Mouse (Mus musculus) CH12.LX (cell line): ENCODE measurements around the gene Astl. TPM values are rescaled to one million over a fixed set of nuclear protein-coding genes. Genes with fewer than 3 reads are reported as not detected.

Experiments used
- DNase-seq: peaks from one replicate; pipeline ENCODE4 v3.0.0-alpha.2; 2013; ENCODE audit errors: extremely low read depth
- H3K27ac ChIP-seq: 2 replicates; pipeline ENCODE4 v1.5.1; 2012; ENCODE audit warnings: low read depth, mild to moderate bottlenecking, control low read depth, moderate library complexity; ENCODE audit not compliant: insufficient read depth
- H3K27me3 ChIP-seq: replicated peaks from 2 replicates; pipeline ENCODE3; 2012; ENCODE audit warnings: inconsistent platforms
- H3K36me3 ChIP-seq, 2 experiments: replicated peaks in 1 of 2; 2 replicates each; pipeline versions ENCODE3 to v1.6.1; 2012; ENCODE audit warnings: inconsistent platforms in 1 of 2, low read length in 1 of 2, mild to moderate bottlenecking in 1 of 2, mixed read lengths in 1 of 2, moderate library complexity in 1 of 2; ENCODE audit not compliant: control insufficient read depth in 1 of 2, insufficient read depth in 1 of 2
- H3K4me1 ChIP-seq, 2 experiments: 2 replicates each; pipeline ENCODE4 v1.6.1; 2012; ENCODE audit warnings: inconsistent platforms in 1 of 2, moderate library complexity in 1 of 2; ENCODE audit not compliant: insufficient read depth in 2 of 2, control insufficient read depth in 1 of 2
- H3K4me2 ChIP-seq: 2 replicates; pipeline ENCODE4 v1.6.1; 2012; ENCODE audit warnings: low read depth, mild to moderate bottlenecking, control low read depth; ENCODE audit not compliant: poor library complexity, insufficient read depth, severe bottlenecking
- H3K4me3 ChIP-seq, 3 experiments: fragments of 150-350 bp in 1 of 3; sonication (generic) in 1 of 3; replicated peaks in 1 of 3; 2 replicates each; pipeline versions ENCODE3 to v1.5.1; 2011 to 2012; ENCODE audit warnings: low read depth in 2 of 3, low read length in 2 of 3, mild to moderate bottlenecking in 2 of 3, moderate library complexity in 2 of 3, control low read depth in 1 of 3, improper control_type of control experiment in 1 of 3, inconsistent platforms in 1 of 3, mixed read lengths in 1 of 3; ENCODE audit not compliant: poor library complexity in 1 of 3
- H3K79me2 ChIP-seq: replicated peaks from 2 replicates; pipeline ENCODE4 v1.6.1; 2012; ENCODE audit warnings: mild to moderate bottlenecking, moderate library complexity; ENCODE audit not compliant: control insufficient read depth, poor library complexity, insufficient read depth, severe bottlenecking; ENCODE audit errors: extremely low read depth
- H3K9ac ChIP-seq: 2 replicates; pipeline ENCODE4 v1.6.1; 2012; ENCODE audit warnings: low read depth, mild to moderate bottlenecking, control low read depth, moderate library complexity; ENCODE audit not compliant: insufficient read depth
- H3K9me3 ChIP-seq: replicated peaks from 2 replicates; pipeline ENCODE3; 2012; ENCODE audit warnings: low read length, inconsistent platforms, mixed read lengths
- CHD1 ChIP-seq: IDR thresholded peaks from 2 replicates; pipeline ENCODE4 v1.6.1; 2012; ENCODE audit warnings: low read depth, low read length, improper control_type of control experiment, inconsistent platforms
- CTCF ChIP-seq, 2 experiments: IDR thresholded peaks in 1 of 2; conservative IDR thresholded peaks in 1 of 2; 2 replicates each; pipeline ENCODE4 v1.5.1; 2011 to 2012; ENCODE audit warnings: low read depth in 2 of 2, low read length in 2 of 2, improper control_type of control experiment in 1 of 2, inconsistent platforms in 1 of 2, mild to moderate bottlenecking in 1 of 2, moderate library complexity in 1 of 2
- ETS1 ChIP-seq: conservative IDR thresholded peaks from 2 replicates; pipeline ENCODE4 v1.6.1; 2012; ENCODE audit warnings: low read depth, mild to moderate bottlenecking, inconsistent platforms, low read length, improper control_type of control experiment, moderate library complexity
- MAFK ChIP-seq: IDR thresholded peaks from 2 replicates; pipeline ENCODE4 v1.6.1; 2011; ENCODE audit warnings: low read length, improper control_type of control experiment; ENCODE audit not compliant: insufficient replicate concordance
- MAZ ChIP-seq: IDR thresholded peaks from 2 replicates; pipeline ENCODE4 v1.6.1; 2012; ENCODE audit warnings: low read depth, mild to moderate bottlenecking, inconsistent platforms, low read length, improper control_type of control experiment, moderate library complexity
- MEF2A ChIP-seq: IDR thresholded peaks from 2 replicates; pipeline ENCODE4 v1.6.1; 2014; ENCODE audit warnings: low read depth, mild to moderate bottlenecking, inconsistent platforms, low read length, improper control_type of control experiment, borderline replicate concordance
- MYC ChIP-seq: IDR thresholded peaks from 2 replicates; pipeline ENCODE4 v1.6.1; 2011; ENCODE audit warnings: low read depth, mild to moderate bottlenecking, improper control_type of control experiment, low read length
- NRF1 ChIP-seq: IDR thresholded peaks from 2 replicates; pipeline ENCODE4 v1.6.1; 2014; ENCODE audit warnings: low read depth, mild to moderate bottlenecking, inconsistent platforms, low read length, improper control_type of control experiment, moderate library complexity
- PAX5 ChIP-seq: IDR thresholded peaks from 2 replicates; pipeline ENCODE4 v1.6.1; 2012; ENCODE audit warnings: low read length, inconsistent platforms, mixed read lengths
- POLR2A ChIP-seq: IDR thresholded peaks from 2 replicates; pipeline ENCODE4 v1.6.1; 2011; ENCODE audit warnings: low read depth, mild to moderate bottlenecking, improper control_type of control experiment, low read length
- POLR2AphosphoS2 ChIP-seq: IDR thresholded peaks from 2 replicates; pipeline ENCODE4 v1.6.1; 2011; ENCODE audit warnings: low read depth, low read length, improper control_type of control experiment
- RAD21 ChIP-seq: IDR thresholded peaks from 2 replicates; pipeline ENCODE4 v1.6.1; 2011; ENCODE audit warnings: low read depth, mild to moderate bottlenecking, low read length, improper control_type of control experiment, moderate library complexity
- TCF12 ChIP-seq: IDR thresholded peaks from 2 replicates; pipeline ENCODE4 v1.6.1; 2014; ENCODE audit warnings: low read depth, mild to moderate bottlenecking, inconsistent platforms, low read length, improper control_type of control experiment
- UBTF ChIP-seq: IDR thresholded peaks from 2 replicates; pipeline ENCODE4 v1.6.1; 2012; ENCODE audit warnings: low read depth, mild to moderate bottlenecking, inconsistent platforms, low read length, improper control_type of control experiment, moderate library complexity
- ZNF384 ChIP-seq: IDR thresholded peaks from 2 replicates; pipeline ENCODE4 v1.6.1; 2012; ENCODE audit warnings: low read depth, low read length, improper control_type of control experiment, inconsistent platforms
- dilution Hi-C: fragments of 300-500 bp; cut with MboI; formaldehyde crosslinking; loops from 2 replicates; pipeline ENCODE4 v1.14.3; 2020; ENCODE audit warnings: low sequenced_read_pairs; ENCODE audit not compliant: extremely low pct_unique_long_range_greater_than_20kb, extremely low pct_ligation_motif_present
- in situ Hi-C: fragments of 300-500 bp; cut with MboI; formaldehyde crosslinking; loops from 3 replicates; pipeline ENCODE4 v1.14.3; 2019; ENCODE audit warnings: low sequenced_read_pairs, low pct_ligation_motif_present, low pct_unique_long_range_greater_than_20kb, mixed read lengths
- polyA plus RNA-seq: library from polyadenylated mRNA; unstranded; fragments of >175 nt; gene quantifications from 2 replicates; pipeline ENCODE4 v1.2.1, GENCODE M21; 2012; ENCODE audit warnings: low read depth; ENCODE audit not compliant: insufficient read length
- total RNA-seq, 2 experiments: library from RNA; depleted of rRNA; stranded (reverse); fragments of 300-350 nt in 1 of 2; fragments of >200 nt in 1 of 2; gene quantifications; 2 replicates each; pipeline ENCODE4 v1.2.3; 2012 to 2014

The Astl gene
- total and polyA plus RNA-seq, 3 experiments, result 0.08 TPM; not detected in 2

- Histone ChIP-seq H3K79me2 (no peaks in the 10 kb centered on the region), H3K36me3 (peaks cover 45 to 82% of the 10 kb centered on the region in 2 experiments), H3K9me3 (no peaks in the 10 kb centered on the region), H3K4me1 (peaks cover 4 to 18% of the 10 kb centered on the region in 2 experiments), H3K4me3 (no peak overlapping the region), H3K27me3 (no peaks in the 10 kb centered on the region), H3K27ac (no peak overlapping the region), H3K9ac (no peak overlapping the region), H3K4me2 (no peak overlapping the region)
- no peak for DNase-seq
- in situ Hi-C loops (no loop called here), dilution Hi-C loops (no loop called here)
- TF ChIP-seq RAD21 (no peak), POLR2A (no peak), ETS1 (no peak), CTCF (conservative IDR thresholded peaks at IDR 0.05 in 1 of 2, IDR thresholded peaks at IDR 0.05 in 1 of 2; ENCODE audit: low read depth in 2 of 2, low read length in 2 of 2) (no peak), MAFK (no peak), PAX5 (no peak), MAZ (no peak), NRF1 (no peak), MYC (no peak)
Observed at GRCm38 (mm10) chr2:127297001-127297805, 41.2 kb upstream of the Astl start.

- no peaks in the 10 kb centered on the region for H3K79me2 ChIP-seq
- dilution Hi-C loops, result no loop called here
- H3K4me3 ChIP-seq, result no peak overlapping the region
- no peaks in the 10 kb centered on the region for H3K9me3 ChIP-seq
- in situ Hi-C loops, result no loop called here
- no peak overlapping the region for H3K27ac ChIP-seq
- TF ChIP-seq POLR2AphosphoS2 (no peak), TCF12 (no peak), CHD1 (no peak), MEF2A (no peak), ZNF384 (no peak), MAZ (no peak), UBTF (no peak)
- TF ChIP-seq, all 38 proteins: peak for 0
- DNase-seq, result no peak
- Histone ChIP-seq H3K27me3 (no peaks in the 10 kb centered on the region), H3K36me3 (peaks cover 40 to 77% of the 10 kb centered on the region in 2 experiments), H3K9ac (no peak overlapping the region), H3K4me1 (peaks cover 4 to 21% of the 10 kb centered on the region in 2 experiments), H3K4me2 (no peak overlapping the region)
Observed at GRCm38 (mm10) chr2:127298056-127298455, 40.4 kb upstream of the Astl start.
